Mouse (Mus musculus) midbrain, postnatal 0 days (tissue): ENCODE data around the gene Usp15. TPM values are rescaled to one million over a fixed set of nuclear protein-coding genes. Genes with fewer than 3 reads are reported as not detected.

Experiments used
- ATAC-seq: fragments of 200-750 bp; cut with Nextera tagmentation; 2 replicates; pipeline ENCODE4 v1.8.0; 2017; ENCODE audit warnings: moderate number of reproducible peaks, mild to moderate bottlenecking, moderate TSS enrichment, moderate library complexity; ENCODE audit not compliant: low FRiP score
- DNase-seq: peaks from one replicate; pipeline ENCODE4 v3.0.0-alpha.2; 2015; ENCODE audit warnings: low spot score
- H3K27ac ChIP-seq: fragments of 300-500 bp; sonication (generic); 2 replicates; pipeline ENCODE4 v1.5.1; 2014; ENCODE audit warnings: low read depth, mild to moderate bottlenecking, low read length, mixed read lengths
- H3K27me3 ChIP-seq: fragments of 300-500 bp; sonication (generic); 2 replicates; pipeline ENCODE4 v1.6.1; 2014; ENCODE audit warnings: low read length, control low read depth, mixed read lengths; ENCODE audit not compliant: insufficient read depth
- H3K36me3 ChIP-seq: fragments of 300-500 bp; sonication (generic); 2 replicates; pipeline ENCODE4 v1.6.1; 2014; ENCODE audit warnings: low read length, control low read depth, mixed read lengths; ENCODE audit not compliant: insufficient read depth
- H3K4me1 ChIP-seq: fragments of 300-500 bp; sonication (generic); 2 replicates; pipeline ENCODE4 v1.6.1; 2014; ENCODE audit warnings: mild to moderate bottlenecking, control low read depth, antibody characterized with exemption, low read length, mixed read lengths; ENCODE audit not compliant: insufficient read depth
- H3K4me2 ChIP-seq: fragments of 300-500 bp; sonication (generic); 2 replicates; pipeline ENCODE4 v1.6.1; 2014; ENCODE audit warnings: low read depth, mild to moderate bottlenecking, low read length, mixed read lengths; ENCODE audit not compliant: poor library complexity, severe bottlenecking
- H3K4me3 ChIP-seq: fragments of 300-500 bp; sonication (generic); 2 replicates; pipeline ENCODE4 v1.5.1; 2014; ENCODE audit warnings: low read depth, mild to moderate bottlenecking, low read length, moderate library complexity
- H3K9ac ChIP-seq: fragments of 300-500 bp; sonication (generic); replicated peaks from 2 replicates; pipeline ENCODE4 v1.6.1; 2014; ENCODE audit warnings: mild to moderate bottlenecking, low read length, moderate library complexity, mixed read lengths; ENCODE audit not compliant: poor library complexity, severe bottlenecking
- H3K9me3 ChIP-seq: fragments of 300-500 bp; sonication (generic); 2 replicates; pipeline ENCODE4 v1.6.1; 2016; ENCODE audit warnings: low read length, control low read depth
- CTCF ChIP-seq: IDR thresholded peaks from 2 replicates; pipeline ENCODE4 v1.5.1; 2016; ENCODE audit warnings: antibody characterized with exemption, mild to moderate bottlenecking
- WGBS: fragments of 180-500 bp; shearing (Covaris S2); extraction: QIAGEN DNeasy Blood & Tissue Kit; methylation state at CpG from one replicate; pipeline ENCODE4 v1.1.7; 2014; 5-methylcytosine and 5-hydroxymethylcytosine counted together
- polyA plus RNA-seq: library from polyadenylated mRNA; unstranded; fragments of >200 nt; fragmentation: Nextera tagmentation; extraction: Ambion mirVana; gene quantifications from 2 replicates; pipeline ENCODE4 v1.2.1, GENCODE M21; 2015
- total RNA-seq: library from RNA; depleted of rRNA; stranded (reverse); fragments of >200 nt; gene quantifications from 2 replicates; pipeline ENCODE4 v1.2.3, GENCODE M21; 2014

The Usp15 gene
- total and polyA plus RNA-seq, 2 experiments from 2014 or later, result 62.0 to 65.4 TPM

- WGBS, result 82% methylated on average over 1 of the region's 1 CpGs
- no peaks in the 10 kb centered on the region for H3K4me1 ChIP-seq
- no peak for ATAC-seq
These were observed 88.3 kb downstream of the Usp15 start for GRCm38 (mm10) chr10:123108527-123108926.

GRCm38 (mm10) chr10:123108121-123108520 lies 88.7 kb downstream of the Usp15 start:
- Histone ChIP-seq H3K9me3 (no peaks in the 10 kb centered on the region), H3K27ac (no peak overlapping the region), H3K4me3 (no peak overlapping the region), H3K4me2 (no peak overlapping the region), H3K9ac (no peak overlapping the region), H3K36me3 (peaks cover 6% of the 10 kb centered on the region; the same call in 1 of the 2 replicates), H3K27me3 (no peaks in the 10 kb centered on the region), H3K4me1 (no peaks in the 10 kb centered on the region)
- no peak for TF ChIP-seq CTCF
- ATAC-seq (no peak), DNase-seq (no peak)
- 89% methylated on average over 5 of the region's 5 CpGs for WGBS

More at GRCm38 (mm10) chr10:123108527-123108926, 88.3 kb downstream of the Usp15 start:
- Histone ChIP-seq H3K27ac (no peak overlapping the region), H3K36me3 (peaks cover 10% of the 10 kb centered on the region; the same call in 1 of the 2 replicates), H3K4me3 (no peak overlapping the region), H3K9me3 (no peaks in the 10 kb centered on the region), H3K27me3 (no peaks in the 10 kb centered on the region), H3K9ac (no peak overlapping the region), H3K4me2 (no peak overlapping the region)
- no peak for TF ChIP-seq CTCF
- no peak for DNase-seq

GRCm38 (mm10) chr10:123101303-123101702 lies 95.5 kb downstream of the Usp15 start:
- no peak overlapping the region for H3K9ac ChIP-seq
- H3K36me3 ChIP-seq, result no peaks in the 10 kb centered on the region
- ATAC-seq (no peak), DNase-seq (no peak)
- H3K27me3 ChIP-seq, result no peaks in the 10 kb centered on the region
- H3K4me3 ChIP-seq, result no peak overlapping the region
- H3K9me3 ChIP-seq, result no peaks in the 10 kb centered on the region
- no peak overlapping the region for H3K4me2 ChIP-seq
- WGBS, result 92% methylated on average over 1 of the region's 1 CpGs
- H3K4me1 ChIP-seq, result no peaks in the 10 kb centered on the region
- no peak overlapping the region for H3K27ac ChIP-seq
- no peak for TF ChIP-seq CTCF

GRCm38 (mm10) chr10:123100584-123100983 lies 96.2 kb downstream of the Usp15 start:
- no peak overlapping the region for H3K9ac ChIP-seq
- no peak for TF ChIP-seq CTCF

GRCm38 (mm10) chr10:123094504-123094903 lies 102.3 kb downstream of the Usp15 start:
- no peak for DNase-seq
- no peak overlapping the region for H3K9ac ChIP-seq
- WGBS, result 88% methylated on average over 7 of the region's 7 CpGs
- no peaks in the 10 kb centered on the region for H3K9me3 ChIP-seq
- no peak for ATAC-seq
- TF ChIP-seq CTCF, result no peak
- H3K36me3 ChIP-seq, result no peaks in the 10 kb centered on the region
- no peak overlapping the region for H3K4me3 ChIP-seq
- H3K4me2 ChIP-seq, result no peak overlapping the region
- no peaks in the 10 kb centered on the region for H3K4me1 ChIP-seq
- H3K27ac ChIP-seq, result no peak overlapping the region
- H3K27me3 ChIP-seq, result no peaks in the 10 kb centered on the region

More at GRCm38 (mm10) chr10:123100584-123100983, 96.2 kb downstream of the Usp15 start:
- ATAC-seq, result no peak
- H3K4me1 ChIP-seq, result no peaks in the 10 kb centered on the region
- no peaks in the 10 kb centered on the region for H3K9me3 ChIP-seq
- no peak for DNase-seq
- no peaks in the 10 kb centered on the region for H3K27me3 ChIP-seq
- H3K4me3 ChIP-seq, result no peak overlapping the region
- whole genome bisulfite sequencing, result 88% methylated on average over 2 of the region's 2 CpGs
- no peak overlapping the region for H3K4me2 ChIP-seq
- no peaks in the 10 kb centered on the region for H3K36me3 ChIP-seq
- H3K27ac ChIP-seq, result no peak overlapping the region

GRCm38 (mm10) chr10:123092577-123092976 lies 104.2 kb downstream of the Usp15 start:
- Histone ChIP-seq H3K27ac (no peak overlapping the region), H3K9me3 (no peaks in the 10 kb centered on the region), H3K4me2 (no peak overlapping the region), H3K27me3 (no peaks in the 10 kb centered on the region), H3K36me3 (no peaks in the 10 kb centered on the region), H3K4me1 (no peaks in the 10 kb centered on the region), H3K4me3 (no peak overlapping the region), H3K9ac (no peak overlapping the region)
- DNase-seq, result no peak
- ATAC-seq, result no peak
- WGBS, result 71% methylated on average over 3 of the region's 3 CpGs
- TF ChIP-seq CTCF, result no peak
